Mouse (Mus musculus): ENCODE data around the gene Rabep1.
"Not testable (repeated sequence)": the region's sequence is repeated elsewhere in the genome, so short reads cannot be mapped to it uniquely, and the experiment has no call there.

The Rabep1 gene

GRCm38 (mm10) chr11:70831201-70831600 is 13.4 kb upstream of the Rabep1 start:
- no peak for DNase-seq (ENCODE audit: low spot score)

- no peak for DNase-seq (ENCODE audit: low spot score)
Measured at GRCm38 (mm10) chr11:70833408-70833807, 11.2 kb upstream of the Rabep1 start.

- DNase-seq (ENCODE audit: low spot score), result no peak
Measured at GRCm38 (mm10) chr11:70833831-70834230, 10.7 kb upstream of the Rabep1 start.

GRCm38 (mm10) chr11:70835381-70835831 is 9.2 kb upstream of the Rabep1 start:
- DNase-seq (ENCODE audit: low spot score), result no peak

GRCm38 (mm10) chr11:70837031-70837430 is 7.5 kb upstream of the Rabep1 start:
- no peak for DNase-seq (ENCODE audit: low spot score)

- DNase-seq (ENCODE audit: low spot score), result no peak
Measured at GRCm38 (mm10) chr11:70838610-70839009, 6.0 kb upstream of the Rabep1 start.

- DNase-seq (ENCODE audit: low spot score), result no peak
Measured at GRCm38 (mm10) chr11:70842983-70843382, 1.6 kb upstream of the Rabep1 start.

- DNase-seq (ENCODE audit: low spot score), result no peak
Measured at GRCm38 (mm10) chr11:70843701-70844551, 652 bp upstream of the Rabep1 start.

GRCm38 (mm10) chr11:70845457-70845978 is 940 bp downstream of the Rabep1 start:
- no peak for DNase-seq (ENCODE audit: low spot score)

- no peak for DNase-seq (ENCODE audit: low spot score)
Measured at GRCm38 (mm10) chr11:70846029-70846428, 1.5 kb downstream of the Rabep1 start.

- no peak for DNase-seq (ENCODE audit: low spot score)
Measured at GRCm38 (mm10) chr11:70860371-70860770, 15.8 kb downstream of the Rabep1 start.

GRCm38 (mm10) chr11:70863204-70863603 is 18.6 kb downstream of the Rabep1 start:
- not testable (repeated sequence) for DNase-seq (ENCODE audit: low spot score)

GRCm38 (mm10) chr11:70865223-70865622 is 20.6 kb downstream of the Rabep1 start:
- no peak for DNase-seq (ENCODE audit: low spot score)

- DNase-seq (ENCODE audit: low spot score), result no peak
Measured at GRCm38 (mm10) chr11:70869263-70869662, 24.7 kb downstream of the Rabep1 start.

GRCm38 (mm10) chr11:70869811-70870210 is 25.2 kb downstream of the Rabep1 start:
- DNase-seq (ENCODE audit: low spot score), result no peak

- DNase-seq (ENCODE audit: low spot score), result peak; percentile 53
Measured at GRCm38 (mm10) chr11:70870407-70870806, 25.8 kb downstream of the Rabep1 start.

GRCm38 (mm10) chr11:70871110-70871509 is 26.5 kb downstream of the Rabep1 start:
- no peak for DNase-seq (ENCODE audit: low spot score)

- DNase-seq (ENCODE audit: low spot score), result no peak
Measured at GRCm38 (mm10) chr11:70871766-70872330, 27.3 kb downstream of the Rabep1 start.

GRCm38 (mm10) chr11:70873846-70874613 is 29.5 kb downstream of the Rabep1 start:
- DNase-seq (ENCODE audit: low spot score), result no peak

GRCm38 (mm10) chr11:70877670-70878069 is 33.1 kb downstream of the Rabep1 start:
- no peak for DNase-seq (ENCODE audit: low spot score)

- no peak for DNase-seq (ENCODE audit: low spot score)
Measured at GRCm38 (mm10) chr11:70882905-70883430, 38.4 kb downstream of the Rabep1 start.

GRCm38 (mm10) chr11:70890643-70891042 is 46.1 kb downstream of the Rabep1 start:
- DNase-seq (ENCODE audit: low spot score), result no peak

Measured in left cerebral cortex, adult 11 months (tissue).